Mouse (Mus musculus): ENCODE measurements at regions not wholly inside any gene's neighbourhood (a gene's known extent, or its start where the extent isn't known, plus 50 kb on each side); places are given as distances from the start of the nearest gene placed in this dataset.

- H3K9ac ChIP-seq (ENCODE audit: low read depth, low read length), result no peak overlapping the region
- peaks cover 9% of the 10 kb centered on the region for H3K4me1 ChIP-seq (ENCODE audit: control insufficient read depth, insufficient read depth, low read length)
- 32% methylated on average over 3 of the region's 3 CpGs for WGBS
These were observed 497.8 kb downstream of the Tox3 start for GRCm38 (mm10) chr8:89850209-89850796.

DNA sequence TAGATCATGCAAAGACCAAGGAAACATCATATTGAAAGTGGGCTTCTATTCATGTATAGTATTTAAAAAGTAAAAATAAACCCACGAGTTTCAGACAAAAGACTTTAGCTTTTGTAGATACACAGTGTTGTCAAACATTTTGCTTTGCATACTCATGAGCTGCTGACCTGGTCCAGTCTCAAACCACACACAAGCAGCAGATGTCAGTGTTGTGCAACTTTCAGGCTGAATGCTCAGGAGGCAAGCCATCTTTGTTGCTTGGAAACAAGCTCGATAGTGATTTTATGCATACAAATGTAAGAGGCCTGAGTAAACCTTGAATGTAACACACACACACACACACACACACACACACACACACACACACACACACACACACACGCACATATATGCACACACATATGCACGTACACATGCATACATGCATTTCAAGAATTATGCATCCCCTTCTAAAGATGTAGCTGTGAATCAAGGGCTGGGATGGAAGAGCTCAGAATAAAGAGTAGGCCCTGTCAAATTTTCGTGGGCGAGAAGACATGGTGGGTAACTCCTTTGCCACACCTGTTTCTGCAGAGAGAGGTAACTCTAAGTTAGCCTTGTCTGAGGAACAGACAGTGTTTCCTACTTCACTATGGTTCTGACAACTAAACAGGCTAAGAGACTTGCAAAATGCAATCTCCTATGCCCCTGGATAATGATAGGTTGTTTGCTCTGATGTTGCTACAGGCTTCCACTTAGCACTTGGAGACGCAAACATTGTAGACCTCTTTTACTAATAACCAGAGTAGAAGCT lies 498.5 kb downstream of the Tox3 start:
- ATAC-seq, result peak; percentile 93
- WGBS, result 37% methylated on average over 7 of the region's 7 CpGs
- H3K27me3 ChIP-seq (ENCODE audit: control insufficient read depth, insufficient read depth, low read depth, low read length), result no peaks in the 10 kb centered on the region; the same call in 1 of the 2 replicates
- no peaks in the 10 kb centered on the region for H3K9me3 ChIP-seq (replicated peaks; ENCODE audit: control insufficient read depth, low read length, poor library complexity, severe bottlenecking)
- H3K4me3 ChIP-seq (ENCODE audit: low read depth, low read length), result no peak overlapping the region
- peaks cover 9% of the 10 kb centered on the region for H3K4me1 ChIP-seq (ENCODE audit: control insufficient read depth, insufficient read depth, low read length)
- H3K27ac ChIP-seq (ENCODE audit: low read length), result peak overlapping the region; percentile 50
- H3K4me2 ChIP-seq (ENCODE audit: low read length), result no peak overlapping the region
- no peak overlapping the region for H3K9ac ChIP-seq (ENCODE audit: low read depth, low read length)
- H3K36me3 ChIP-seq (ENCODE audit: control insufficient read depth, insufficient read depth, low read length), result no peaks in the 10 kb centered on the region

More at GRCm38 (mm10) chr8:89850209-89850796, 497.8 kb downstream of the Tox3 start:
- Histone ChIP-seq H3K36me3 (ENCODE audit: control insufficient read depth, insufficient read depth, low read length) (no peaks in the 10 kb centered on the region), H3K4me2 (ENCODE audit: low read length) (no peak overlapping the region), H3K4me3 (ENCODE audit: low read depth, low read length) (no peak overlapping the region), H3K27me3 (ENCODE audit: control insufficient read depth, insufficient read depth, low read depth, low read length) (no peaks in the 10 kb centered on the region; the same call in 1 of the 2 replicates), H3K9me3 (replicated peaks; ENCODE audit: control insufficient read depth, low read length, poor library complexity, severe bottlenecking) (no peaks in the 10 kb centered on the region), H3K27ac (ENCODE audit: low read length) (peak overlapping the region; percentile 50)
- ATAC-seq, result peak; percentile 97

DNA sequence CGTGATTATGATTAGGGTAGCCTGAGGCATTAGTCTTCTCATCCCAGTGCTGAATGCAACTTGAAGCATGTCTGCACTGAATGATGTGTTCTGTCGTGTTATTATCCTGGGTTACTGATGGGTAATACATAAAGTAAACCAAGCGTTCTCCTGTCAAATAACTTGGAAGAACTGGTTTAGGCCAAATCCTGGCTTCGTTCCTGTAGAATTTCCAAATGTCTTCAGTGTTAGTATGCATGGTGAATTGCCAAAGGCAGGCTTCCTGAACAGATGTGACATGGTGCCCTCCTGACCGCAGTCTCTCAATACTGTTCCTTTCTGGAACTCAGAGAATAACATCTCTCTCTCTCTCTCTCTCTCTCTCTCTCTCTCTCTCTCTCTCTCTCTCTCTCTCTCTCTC lies 509.6 kb downstream of the Tox3 start:
- Histone ChIP-seq H3K9me3 (replicated peaks; ENCODE audit: control insufficient read depth, low read length, poor library complexity, severe bottlenecking) (no peaks in the 10 kb centered on the region), H3K27ac (ENCODE audit: low read length) (no peak overlapping the region), H3K4me1 (ENCODE audit: control insufficient read depth, insufficient read depth, low read length) (no peaks in the 10 kb centered on the region), H3K9ac (ENCODE audit: low read depth, low read length) (no peak overlapping the region), H3K4me3 (ENCODE audit: low read depth, low read length) (no peak overlapping the region), H3K27me3 (ENCODE audit: control insufficient read depth, insufficient read depth, low read depth, low read length) (no peaks in the 10 kb centered on the region), H3K36me3 (ENCODE audit: control insufficient read depth, insufficient read depth, low read length) (no peaks in the 10 kb centered on the region), H3K4me2 (ENCODE audit: low read length) (no peak overlapping the region)
- 79% methylated on average over 5 of the region's 5 CpGs for WGBS
- ATAC-seq, result no peak

- no peaks in the 10 kb centered on the region for H3K4me1 ChIP-seq (ENCODE audit: control insufficient read depth, insufficient read depth, low read length)
- 76% methylated on average over 4 of the region's 4 CpGs for WGBS
- no peaks in the 10 kb centered on the region for H3K27me3 ChIP-seq (ENCODE audit: control insufficient read depth, insufficient read depth, low read depth, low read length)
- ATAC-seq, result no peak
- H3K4me2 ChIP-seq (ENCODE audit: low read length), result no peak overlapping the region
- H3K36me3 ChIP-seq (ENCODE audit: control insufficient read depth, insufficient read depth, low read length), result no peaks in the 10 kb centered on the region
- H3K9ac ChIP-seq (ENCODE audit: low read depth, low read length), result no peak overlapping the region
- H3K27ac ChIP-seq (ENCODE audit: low read length), result no peak overlapping the region
- H3K9me3 ChIP-seq (replicated peaks; ENCODE audit: control insufficient read depth, low read length, poor library complexity, severe bottlenecking), result peaks cover 4% of the 10 kb centered on the region
- H3K4me3 ChIP-seq (ENCODE audit: low read depth, low read length), result no peak overlapping the region
These were observed 514.4 kb downstream of the Tox3 start for GRCm38 (mm10) chr8:89833715-89834114.

DNA sequence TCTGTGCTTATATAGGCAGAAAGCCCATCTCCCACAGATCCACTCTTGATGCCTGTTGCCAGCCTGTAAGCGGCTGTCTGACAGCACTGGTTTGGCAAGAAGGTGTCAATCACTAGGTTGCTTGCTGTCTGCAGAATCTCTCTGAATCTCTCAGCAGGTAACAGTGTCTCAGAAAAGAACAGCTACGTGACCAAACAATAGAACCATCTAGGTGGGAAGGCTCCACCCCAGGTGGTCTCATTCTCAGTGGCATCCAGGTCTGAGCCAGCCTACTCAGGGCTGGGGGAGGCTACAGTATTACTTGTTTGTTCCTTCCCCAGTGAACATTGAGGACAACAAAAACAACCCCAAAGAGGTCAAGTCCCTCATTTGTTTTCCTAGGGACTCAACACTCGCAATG lies 523.6 kb downstream of the Tox3 start:
- Histone ChIP-seq H3K36me3 (ENCODE audit: control insufficient read depth, insufficient read depth, low read length) (no peaks in the 10 kb centered on the region), H3K27me3 (ENCODE audit: control insufficient read depth, insufficient read depth, low read depth, low read length) (no peaks in the 10 kb centered on the region), H3K9ac (ENCODE audit: low read depth, low read length) (no peak overlapping the region), H3K4me3 (ENCODE audit: low read depth, low read length) (no peak overlapping the region), H3K9me3 (replicated peaks; ENCODE audit: control insufficient read depth, low read length, poor library complexity, severe bottlenecking) (no peaks in the 10 kb centered on the region), H3K4me1 (ENCODE audit: control insufficient read depth, insufficient read depth, low read length) (no peaks in the 10 kb centered on the region), H3K4me2 (ENCODE audit: low read length) (no peak overlapping the region), H3K27ac (ENCODE audit: low read length) (no peak overlapping the region)
- no peak for ATAC-seq
- 31% methylated on average over 3 of the region's 3 CpGs for WGBS

- Histone ChIP-seq H3K9me3 (replicated peaks; ENCODE audit: control insufficient read depth, low read length, poor library complexity, severe bottlenecking) (no peaks in the 10 kb centered on the region), H3K9ac (ENCODE audit: low read depth, low read length) (no peak overlapping the region), H3K36me3 (ENCODE audit: control insufficient read depth, insufficient read depth, low read length) (no peaks in the 10 kb centered on the region), H3K4me2 (ENCODE audit: low read length) (no peak overlapping the region), H3K4me3 (ENCODE audit: low read depth, low read length) (no peak overlapping the region), H3K4me1 (ENCODE audit: control insufficient read depth, insufficient read depth, low read length) (no peaks in the 10 kb centered on the region), H3K27ac (ENCODE audit: low read length) (no peak overlapping the region), H3K27me3 (ENCODE audit: control insufficient read depth, insufficient read depth, low read depth, low read length) (no peaks in the 10 kb centered on the region)
- ATAC-seq, result no peak
These were observed 524.5 kb downstream of the Tox3 start for GRCm38 (mm10) chr8:89823631-89824030.

DNA sequence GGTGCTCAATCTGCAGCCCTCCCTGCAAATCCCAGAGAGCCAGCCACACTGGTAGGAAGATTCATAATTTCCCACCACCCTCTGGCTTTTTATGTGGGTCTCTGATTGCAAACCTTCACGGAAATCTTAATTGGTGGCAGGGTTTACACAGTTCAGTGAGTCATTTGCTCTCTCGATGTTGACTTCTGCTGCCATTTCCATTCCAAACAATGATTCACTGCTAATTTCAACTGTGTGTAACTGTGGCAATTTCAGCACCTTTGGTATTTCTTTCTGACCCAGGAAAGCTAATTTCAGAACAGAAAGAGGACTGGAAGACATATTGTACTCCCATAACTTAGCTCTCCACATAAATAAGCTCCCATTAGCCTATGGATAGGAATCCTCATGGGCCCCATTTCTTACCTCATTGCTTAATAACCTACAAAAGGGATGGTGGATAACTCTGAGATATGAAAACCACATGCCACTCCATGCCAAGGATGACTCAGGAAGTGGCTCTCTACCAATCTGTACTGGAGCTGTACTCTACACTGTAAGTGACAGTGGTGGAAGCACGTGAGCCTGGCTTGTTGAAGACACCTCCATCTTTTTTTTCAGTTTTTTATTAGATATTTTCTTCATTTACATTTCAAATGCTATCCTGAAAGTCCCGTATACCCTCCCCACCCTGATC lies 536.0 kb downstream of the Tox3 start:
- H3K9ac ChIP-seq (ENCODE audit: low read depth, low read length), result no peak overlapping the region
- H3K27ac ChIP-seq (ENCODE audit: low read length), result no peak overlapping the region
- H3K4me3 ChIP-seq (ENCODE audit: low read depth, low read length), result no peak overlapping the region
- no peaks in the 10 kb centered on the region for H3K27me3 ChIP-seq (ENCODE audit: control insufficient read depth, insufficient read depth, low read depth, low read length)
- 86% methylated on average over 4 of the region's 4 CpGs for WGBS
- no peak for ATAC-seq
- no peak overlapping the region for H3K4me2 ChIP-seq (ENCODE audit: low read length)
- H3K4me1 ChIP-seq (ENCODE audit: control insufficient read depth, insufficient read depth, low read length), result no peaks in the 10 kb centered on the region
- no peaks in the 10 kb centered on the region for H3K36me3 ChIP-seq (ENCODE audit: control insufficient read depth, insufficient read depth, low read length)
- H3K9me3 ChIP-seq (replicated peaks; ENCODE audit: control insufficient read depth, low read length, poor library complexity, severe bottlenecking), result no peaks in the 10 kb centered on the region

DNA sequence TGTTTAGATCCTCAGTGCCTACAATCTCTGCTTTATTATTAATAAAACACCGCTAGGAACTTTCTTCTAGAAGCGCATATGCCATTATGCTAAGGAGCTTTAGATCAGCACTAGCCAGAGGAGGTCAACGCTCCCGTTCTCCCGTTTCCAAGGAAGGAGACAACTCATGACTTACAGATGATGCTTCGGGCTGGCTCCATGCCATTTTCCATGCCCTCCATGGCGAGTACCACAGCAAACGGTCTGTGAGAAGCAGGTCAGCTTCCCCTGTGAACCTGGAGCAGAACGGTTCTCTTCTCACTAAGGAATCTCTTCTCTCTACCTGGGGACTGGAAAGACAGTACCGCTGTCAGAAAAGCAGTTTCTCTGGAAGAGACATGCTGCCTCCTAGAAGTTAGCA lies 559.8 kb downstream of the Tox3 start:
- no peak overlapping the region for H3K4me3 ChIP-seq (ENCODE audit: low read depth, low read length)
- no peaks in the 10 kb centered on the region for H3K9me3 ChIP-seq (replicated peaks; ENCODE audit: control insufficient read depth, low read length, poor library complexity, severe bottlenecking)
- no peaks in the 10 kb centered on the region for H3K4me1 ChIP-seq (ENCODE audit: control insufficient read depth, insufficient read depth, low read length)
- no peak overlapping the region for H3K9ac ChIP-seq (ENCODE audit: low read depth, low read length)
- 80% methylated on average over 10 of the region's 10 CpGs for WGBS
- no peak for ATAC-seq
- peaks cover 4% of the 10 kb centered on the region for H3K27me3 ChIP-seq (ENCODE audit: control insufficient read depth, insufficient read depth, low read depth, low read length)
- H3K27ac ChIP-seq (ENCODE audit: low read length), result no peak overlapping the region
- H3K36me3 ChIP-seq (ENCODE audit: control insufficient read depth, insufficient read depth, low read length), result no peaks in the 10 kb centered on the region
- no peak overlapping the region for H3K4me2 ChIP-seq (ENCODE audit: low read length)
